Mouse (Mus musculus) kidney, postnatal 0 days (tissue): ENCODE data around the gene Spag8. TPM values are rescaled to one million over a fixed set of nuclear protein-coding genes. Genes with fewer than 3 reads are reported as not detected.

Experiments
- ATAC-seq: fragments of 200-750 bp; cut with Nextera tagmentation; replicated peaks from 2 replicates; pipeline ENCODE4 v1.8.0; 2017; ENCODE audit warnings: low read depth, moderate number of reproducible peaks, moderate TSS enrichment, moderate library complexity; ENCODE audit not compliant: low FRiP score
- DNase-seq: peaks from one replicate; pipeline ENCODE4 v3.0.0-alpha.2; 2016; ENCODE audit warnings: low spot score
- H3K27ac ChIP-seq: fragments of 300-500 bp; sonication (generic); 2 replicates; pipeline ENCODE4 v1.5.1; 2014; ENCODE audit warnings: mild to moderate bottlenecking
- H3K27me3 ChIP-seq: fragments of 300-500 bp; sonication (generic); 2 replicates; pipeline ENCODE4 v1.6.1; 2014; ENCODE audit warnings: low read length, mixed read lengths; ENCODE audit not compliant: insufficient read depth
- H3K36me3 ChIP-seq: fragments of 300-500 bp; sonication (generic); 2 replicates; pipeline ENCODE4 v1.6.1; 2014; ENCODE audit warnings: low read length, mixed read lengths; ENCODE audit not compliant: insufficient read depth
- H3K4me1 ChIP-seq: fragments of 300-500 bp; sonication (generic); replicated peaks from 2 replicates; pipeline ENCODE4 v1.6.1; 2014; ENCODE audit warnings: antibody characterized with exemption, low read length, mixed read lengths; ENCODE audit not compliant: insufficient read depth
- H3K4me2 ChIP-seq: fragments of 300-500 bp; sonication (generic); 2 replicates; pipeline ENCODE4 v1.6.1; 2014; ENCODE audit warnings: mild to moderate bottlenecking, low read length, moderate library complexity, mixed read lengths
- H3K4me3 ChIP-seq: fragments of 300-500 bp; sonication (generic); replicated peaks from 2 replicates; pipeline ENCODE4 v1.5.1; 2014; ENCODE audit warnings: low read depth, low read length
- H3K9ac ChIP-seq: fragments of 300-500 bp; sonication (generic); 2 replicates; pipeline ENCODE4 v1.6.1; 2014; ENCODE audit warnings: low read depth, low read length
- H3K9me3 ChIP-seq: fragments of 300-500 bp; sonication (generic); replicated peaks from 2 replicates; pipeline ENCODE4 v1.6.1; 2016; ENCODE audit warnings: low read length, inconsistent platforms, mixed read lengths
- CTCF ChIP-seq: IDR thresholded peaks from 2 replicates; pipeline ENCODE4 v1.5.1; 2016; ENCODE audit warnings: antibody characterized with exemption, low read depth, mild to moderate bottlenecking, moderate library complexity
- WGBS: fragments of 180-500 bp; shearing (Covaris S2); extraction: QIAGEN DNeasy Blood & Tissue Kit; methylation state at CpG from one replicate; pipeline ENCODE4 v1.1.7; 2014; 5-methylcytosine and 5-hydroxymethylcytosine counted together
- polyA plus RNA-seq: library from polyadenylated mRNA; unstranded; fragments of >200 nt; fragmentation: Nextera tagmentation; extraction: Ambion mirVana; gene quantifications from 2 replicates; pipeline ENCODE4 v1.2.1, GENCODE M21; 2015

The Spag8 gene
- 0.79 and 0.96 TPM in 2 replicates for polyA plus RNA-seq

GRCm38 (mm10) chr4:43653161-43654015 lies at the start of gene Spag8:
TSS of gene Spag8 (minus strand) at chr4:43653594.
- no peak for TF ChIP-seq CTCF
- H3K4me1 ChIP-seq = no peaks in the 10 kb centered on the region
- no peaks in the 10 kb centered on the region for H3K9me3 ChIP-seq
- ATAC-seq = no peak
- H3K4me2 ChIP-seq = peak within 1 kb of the TSS; percentile 29; the same call in 1 of the 2 replicates
- peak; percentile 61 for DNase-seq
- no peak within 1 kb of the TSS for H3K4me3 ChIP-seq
- no peaks in the 10 kb centered on the region for H3K27me3 ChIP-seq
- WGBS = 19% methylated on average over 24 of the region's 24 CpGs
- H3K9ac ChIP-seq = no peak within 1 kb of the TSS
- no peak within 1 kb of the TSS for H3K27ac ChIP-seq
- no peaks in the 10 kb centered on the region; the same call in 1 of the 2 replicates for H3K36me3 ChIP-seq

- DNase-seq = no peak
- no peaks in the 10 kb centered on the region for H3K9me3 ChIP-seq
- ATAC-seq = no peak
- TF ChIP-seq CTCF = no peak
- H3K27ac ChIP-seq = no peak within 1 kb of the TSS
- H3K4me1 ChIP-seq = no peaks in the 10 kb centered on the region
- H3K4me2 ChIP-seq = no peak within 1 kb of the TSS
- H3K36me3 ChIP-seq = no peaks in the 10 kb centered on the region
- H3K27me3 ChIP-seq = no peaks in the 10 kb centered on the region
- no peak within 1 kb of the TSS for H3K4me3 ChIP-seq
- H3K9ac ChIP-seq = no peak within 1 kb of the TSS
- WGBS = 91% methylated on average over 6 of the region's 6 CpGs
Observed at GRCm38 (mm10) chr4:43700707-43701106, 47.3 kb upstream of the Spag8 start, which contains the start of gene Olfr70. TSS of gene Olfr70 (minus strand) at chr4:43700807.

GRCm38 (mm10) chr4:43696561-43696960 lies 43.2 kb upstream of the Spag8 start:
- Histone ChIP-seq H3K9ac (no peak overlapping the region), H3K9me3 (no peaks in the 10 kb centered on the region), H3K27me3 (no peaks in the 10 kb centered on the region), H3K4me3 (no peak overlapping the region), H3K36me3 (no peaks in the 10 kb centered on the region), H3K27ac (no peak overlapping the region), H3K4me2 (no peak overlapping the region), H3K4me1 (no peaks in the 10 kb centered on the region)
- no peak for TF ChIP-seq CTCF
- WGBS = 87% methylated on average over 13 of the region's 13 CpGs
- ATAC-seq = no peak
- no peak for DNase-seq

GRCm38 (mm10) chr4:43695249-43695671 lies 41.9 kb upstream of the Spag8 start:
- Histone ChIP-seq H3K4me3 (no peak overlapping the region), H3K36me3 (no peaks in the 10 kb centered on the region), H3K27me3 (no peaks in the 10 kb centered on the region), H3K4me2 (no peak overlapping the region), H3K9me3 (no peaks in the 10 kb centered on the region), H3K9ac (no peak overlapping the region), H3K27ac (no peak overlapping the region), H3K4me1 (no peaks in the 10 kb centered on the region)
- TF ChIP-seq CTCF = no peak
- peak; percentile 52; the same call in 1 of the 2 replicates for ATAC-seq
- DNase-seq = peak; percentile 13
- 20% methylated on average over 9 of the region's 9 CpGs for WGBS

GRCm38 (mm10) chr4:43694439-43695248 lies 41.2 kb upstream of the Spag8 start:
- 87% methylated on average over 1 of the region's 1 CpGs for WGBS
- no peaks in the 10 kb centered on the region for H3K9me3 ChIP-seq
- TF ChIP-seq CTCF = no peak
- no peaks in the 10 kb centered on the region for H3K36me3 ChIP-seq
- no peak overlapping the region for H3K4me2 ChIP-seq
- DNase-seq (no peak), ATAC-seq (no peak)
- no peak overlapping the region for H3K4me3 ChIP-seq
- H3K27ac ChIP-seq = no peak overlapping the region
- H3K27me3 ChIP-seq = no peaks in the 10 kb centered on the region
- no peak overlapping the region for H3K9ac ChIP-seq
- no peaks in the 10 kb centered on the region for H3K4me1 ChIP-seq

GRCm38 (mm10) chr4:43693806-43694241 lies 40.4 kb upstream of the Spag8 start:
- Histone ChIP-seq H3K4me3 (no peak overlapping the region), H3K36me3 (no peaks in the 10 kb centered on the region), H3K27ac (no peak overlapping the region), H3K9me3 (no peaks in the 10 kb centered on the region), H3K4me2 (no peak overlapping the region), H3K27me3 (no peaks in the 10 kb centered on the region), H3K9ac (no peak overlapping the region), H3K4me1 (no peaks in the 10 kb centered on the region)
- 68% methylated on average over 5 of the region's 5 CpGs for WGBS
- no peak for TF ChIP-seq CTCF
- ATAC-seq = no peak; the same call in 1 of the 2 replicates
- DNase-seq = no peak
